Mouse (Mus musculus) lung, embryonic 16.5 days (tissue): ENCODE measurements around the gene Lyve1. TPM values are rescaled to one million over a fixed set of nuclear protein-coding genes. Genes with fewer than 3 reads are reported as not detected.

Experiments
- ATAC-seq: fragments of 200-750 bp; cut with Nextera tagmentation; 2 replicates; pipeline ENCODE4 v1.8.0; 2017; ENCODE audit warnings: low read depth, mild to moderate bottlenecking, moderate library complexity
- H3K27ac ChIP-seq: fragments of 300-500 bp; sonication (generic); 2 replicates; pipeline ENCODE4 v1.5.1; 2014; ENCODE audit warnings: mild to moderate bottlenecking, control low read depth, low read length
- H3K27me3 ChIP-seq: fragments of 300-500 bp; sonication (generic); 2 replicates; pipeline ENCODE4 v1.6.1; 2014; ENCODE audit warnings: low read depth, low read length, mixed read lengths; ENCODE audit not compliant: control insufficient read depth, insufficient read depth
- H3K36me3 ChIP-seq: fragments of 300-500 bp; sonication (generic); 2 replicates; pipeline ENCODE4 v1.6.1; 2014; ENCODE audit warnings: low read length; ENCODE audit not compliant: control insufficient read depth, insufficient read depth
- H3K4me1 ChIP-seq: fragments of 300-500 bp; sonication (generic); replicated peaks from 2 replicates; pipeline ENCODE4 v1.6.1; 2014; ENCODE audit warnings: low read length, mixed read lengths; ENCODE audit not compliant: control insufficient read depth, insufficient read depth
- H3K4me2 ChIP-seq: fragments of 300-500 bp; sonication (generic); 2 replicates; pipeline ENCODE4 v1.6.1; 2014; ENCODE audit warnings: low read depth, low read length, control low read depth
- H3K4me3 ChIP-seq: fragments of 300-500 bp; sonication (generic); 2 replicates; pipeline ENCODE4 v1.5.1; 2014; ENCODE audit warnings: mild to moderate bottlenecking, low read length, control low read depth
- H3K9ac ChIP-seq: fragments of 300-500 bp; sonication (generic); 2 replicates; pipeline ENCODE4 v1.6.1; 2014; ENCODE audit warnings: low read length, control low read depth
- H3K9me3 ChIP-seq: fragments of 300-500 bp; sonication (generic); 2 replicates; pipeline ENCODE4 v1.6.1; 2016; ENCODE audit warnings: low read length; ENCODE audit not compliant: control insufficient read depth
- WGBS: fragments of 180-500 bp; shearing (Covaris S2); extraction: QIAGEN DNeasy Blood & Tissue Kit; methylation state at CpG from one replicate; pipeline ENCODE4 v1.1.7; 2014; 5-methylcytosine and 5-hydroxymethylcytosine counted together
- polyA plus RNA-seq: library from polyadenylated mRNA; unstranded; fragments of >200 nt; fragmentation: Nextera tagmentation; extraction: Ambion mirVana; gene quantifications from 2 replicates; pipeline ENCODE4 v1.2.1, GENCODE M21; 2015

Lyve1 gene
- polyA plus RNA-seq, 1 experiment from 2014 or later: 72.5 TPM

DNA sequence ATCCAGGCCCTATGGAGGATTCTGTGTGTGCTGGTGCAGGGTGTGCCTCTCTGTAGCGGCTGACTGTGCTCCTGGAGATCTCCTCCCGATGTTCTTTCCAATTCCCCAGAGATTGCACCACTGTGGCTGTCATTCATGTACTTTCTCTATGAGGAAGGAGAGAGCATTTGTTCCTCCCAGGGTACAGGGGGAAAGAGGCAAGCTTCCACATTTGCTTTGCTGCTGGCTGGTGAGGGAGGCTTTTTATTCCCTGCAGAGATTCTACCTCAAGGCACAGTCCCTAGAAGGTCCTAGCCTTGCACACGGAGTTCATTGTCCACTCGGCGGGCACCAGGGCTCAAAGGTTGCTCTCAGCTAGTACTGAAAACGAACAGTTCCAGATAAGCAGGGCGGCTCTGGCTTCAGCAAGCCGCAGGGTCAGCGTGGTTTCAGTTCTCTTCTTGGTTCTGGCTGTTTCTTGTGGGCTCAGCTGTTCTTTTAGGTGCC is 28.5 kb upstream of the Lyve1 start:
- peaks cover 6% of the 10 kb centered on the region; the same call in 1 of the 2 replicates for H3K4me1 ChIP-seq
- H3K9ac ChIP-seq: no peak overlapping the region
- H3K27me3 ChIP-seq: no peaks in the 10 kb centered on the region
- no peaks in the 10 kb centered on the region for H3K9me3 ChIP-seq
- H3K4me2 ChIP-seq: no peak overlapping the region
- H3K27ac ChIP-seq: no peak overlapping the region
- no peak for ATAC-seq
- H3K36me3 ChIP-seq: no peaks in the 10 kb centered on the region
- H3K4me3 ChIP-seq: no peak overlapping the region
- WGBS: 65% methylated on average over 9 of the region's 9 CpGs

DNA sequence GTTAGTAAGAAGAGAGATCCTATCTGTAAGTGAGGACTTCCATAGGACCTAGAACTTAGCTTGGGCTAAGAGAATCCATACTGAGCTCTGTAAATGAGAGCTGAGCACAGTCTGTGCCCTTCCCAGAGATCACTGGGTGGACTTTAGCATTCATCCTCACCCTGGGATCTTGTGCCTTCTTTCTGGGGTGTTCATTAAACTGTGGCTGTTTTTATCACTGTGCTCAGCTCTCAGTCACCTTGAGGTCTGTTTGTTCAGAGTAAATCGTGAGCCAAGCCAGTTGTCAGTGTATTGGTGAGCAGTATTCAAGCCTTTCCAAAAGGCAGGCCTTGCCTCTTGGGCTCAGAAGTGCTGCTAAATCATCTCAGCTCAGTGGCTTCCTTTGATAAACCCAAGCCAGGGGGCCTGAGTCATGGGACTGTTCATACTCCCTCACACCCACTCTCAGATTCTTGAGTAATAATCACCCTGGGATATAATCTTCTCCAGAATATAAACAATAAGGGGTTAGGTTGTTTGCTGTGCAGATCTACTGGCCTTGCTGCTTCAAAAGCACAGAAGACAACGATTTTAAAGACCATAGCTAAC is 18.8 kb upstream of the Lyve1 start:
- no peak for ATAC-seq
- Histone ChIP-seq H3K27me3 (no peaks in the 10 kb centered on the region), H3K36me3 (no peaks in the 10 kb centered on the region), H3K4me2 (no peak overlapping the region), H3K9me3 (no peaks in the 10 kb centered on the region), H3K9ac (no peak overlapping the region), H3K27ac (no peak overlapping the region), H3K4me3 (no peak overlapping the region), H3K4me1 (no peaks in the 10 kb centered on the region; the same call in 1 of the 2 replicates)
- WGBS: 66% methylated on average over 2 of the region's 2 CpGs

DNA sequence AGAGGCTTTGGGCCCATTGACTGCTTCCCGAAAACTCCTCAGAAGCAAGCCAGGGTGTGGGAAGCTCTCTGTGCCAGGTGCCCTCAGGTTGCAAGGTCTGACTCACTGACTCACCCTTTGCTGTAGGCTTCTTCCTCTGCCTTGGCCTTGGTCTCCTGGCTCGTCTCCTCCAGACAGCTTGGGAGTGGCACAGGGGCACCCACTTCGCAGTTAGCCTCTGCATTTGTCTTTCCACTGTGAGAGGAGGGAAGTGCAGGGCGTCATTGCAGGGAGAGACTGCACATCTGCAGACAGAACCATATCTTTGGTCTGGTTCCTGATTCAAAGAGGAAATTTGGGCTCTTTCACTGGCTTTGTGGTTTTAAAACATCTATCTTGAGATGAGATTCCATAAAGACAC is 15.0 kb upstream of the Lyve1 start:
- 73% methylated on average over 4 of the region's 4 CpGs for WGBS
- H3K4me2 ChIP-seq: no peak overlapping the region
- H3K27me3 ChIP-seq: no peaks in the 10 kb centered on the region
- no peak overlapping the region for H3K9ac ChIP-seq
- H3K27ac ChIP-seq: peak overlapping the region; percentile 72
- ATAC-seq: no peak
- no peak overlapping the region for H3K4me3 ChIP-seq
- H3K9me3 ChIP-seq: no peaks in the 10 kb centered on the region
- no peaks in the 10 kb centered on the region; the same call in 1 of the 2 replicates for H3K4me1 ChIP-seq
- no peaks in the 10 kb centered on the region for H3K36me3 ChIP-seq

DNA sequence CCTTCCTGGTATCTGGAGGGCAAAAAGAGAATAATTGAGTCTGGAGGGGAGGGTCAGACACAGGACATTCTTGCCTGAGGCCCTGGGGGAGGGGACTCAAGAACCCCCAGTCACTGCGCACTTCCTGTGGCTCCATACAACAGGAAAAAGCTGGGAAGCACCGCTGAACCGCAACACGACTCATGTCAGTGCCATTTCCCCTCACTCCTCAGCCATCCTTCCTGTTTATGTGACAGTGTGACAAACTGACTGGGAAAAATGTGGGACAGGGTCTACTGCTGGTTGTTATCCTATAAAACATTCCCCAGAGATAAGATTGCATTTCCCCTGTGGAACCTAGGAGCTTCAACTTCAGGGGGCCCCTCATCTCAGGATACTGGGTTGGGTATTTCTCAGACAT is 13.9 kb upstream of the Lyve1 start:
- H3K9ac ChIP-seq: no peak overlapping the region
- H3K4me3 ChIP-seq: no peak overlapping the region
- H3K4me2 ChIP-seq: no peak overlapping the region
- no peaks in the 10 kb centered on the region for H3K27me3 ChIP-seq
- ATAC-seq: peak; percentile 94
- no peaks in the 10 kb centered on the region; the same call in 1 of the 2 replicates for H3K4me1 ChIP-seq
- H3K9me3 ChIP-seq: no peaks in the 10 kb centered on the region
- no peaks in the 10 kb centered on the region for H3K36me3 ChIP-seq
- peak overlapping the region; percentile 72 for H3K27ac ChIP-seq
- WGBS: 44% methylated on average over 4 of the region's 4 CpGs

DNA sequence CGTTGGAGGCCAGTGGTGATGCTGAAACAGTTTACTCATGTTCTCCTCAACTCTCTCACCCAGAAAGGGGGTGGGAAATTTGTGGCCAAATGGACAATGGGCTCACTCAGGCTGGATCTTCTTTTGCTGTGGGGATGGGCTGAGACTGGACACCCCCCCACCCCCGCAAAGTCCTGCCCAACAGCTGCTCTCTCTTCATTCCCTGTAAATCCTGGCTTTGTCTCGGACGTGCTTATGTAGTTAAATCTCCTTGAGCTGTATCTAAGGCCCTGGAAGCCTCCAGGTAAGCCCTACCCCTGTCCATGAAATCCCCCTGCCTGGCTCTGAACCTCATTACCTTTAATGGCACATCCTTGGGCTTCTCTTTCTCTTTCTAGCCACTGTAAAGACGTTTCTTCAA is 5.8 kb upstream of the Lyve1 start:
- no peak overlapping the region for H3K9ac ChIP-seq
- no peak overlapping the region for H3K4me3 ChIP-seq
- H3K9me3 ChIP-seq: no peaks in the 10 kb centered on the region
- H3K4me2 ChIP-seq: no peak overlapping the region
- no peak for ATAC-seq
- 0 out of 2 replicates have a peak, but pooled peaks cover 2% of the 10 kb centered on the region for H3K36me3 ChIP-seq
- peaks cover 6% of the 10 kb centered on the region for H3K4me1 ChIP-seq
- 77% methylated on average over 5 of the region's 5 CpGs for WGBS
- no peak overlapping the region for H3K27ac ChIP-seq
- H3K27me3 ChIP-seq: no peaks in the 10 kb centered on the region

DNA sequence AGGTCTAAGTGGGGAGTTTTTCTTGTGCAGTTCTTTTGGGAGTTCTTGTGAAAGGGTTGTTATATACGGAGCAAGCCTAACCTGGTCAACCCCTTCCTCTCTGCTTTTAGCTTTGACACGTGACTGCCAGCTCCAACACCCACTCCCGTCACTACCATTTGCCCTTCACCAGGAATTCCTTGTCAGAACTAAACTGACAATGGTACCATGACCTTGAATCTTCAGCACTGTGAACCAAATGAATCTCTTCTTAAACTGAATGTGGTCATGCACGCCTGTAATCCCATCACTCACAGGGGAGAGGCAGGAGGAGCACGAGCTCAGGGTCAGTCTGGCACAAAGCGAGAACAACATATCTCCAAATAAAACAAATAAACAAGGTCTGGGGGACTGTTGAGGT is 4.1 kb upstream of the Lyve1 start:
- peaks cover 6% of the 10 kb centered on the region for H3K4me1 ChIP-seq
- no peak for ATAC-seq
- H3K27ac ChIP-seq: no peak overlapping the region
- no peaks in the 10 kb centered on the region for H3K27me3 ChIP-seq
- 0 out of 2 replicates have a peak, but pooled peaks cover 2% of the 10 kb centered on the region for H3K36me3 ChIP-seq
- no peak overlapping the region for H3K9ac ChIP-seq
- whole genome bisulfite sequencing: 85% methylated on average over 6 of the region's 6 CpGs
- no peak overlapping the region for H3K4me3 ChIP-seq
- no peak overlapping the region for H3K4me2 ChIP-seq
- no peaks in the 10 kb centered on the region for H3K9me3 ChIP-seq

DNA sequence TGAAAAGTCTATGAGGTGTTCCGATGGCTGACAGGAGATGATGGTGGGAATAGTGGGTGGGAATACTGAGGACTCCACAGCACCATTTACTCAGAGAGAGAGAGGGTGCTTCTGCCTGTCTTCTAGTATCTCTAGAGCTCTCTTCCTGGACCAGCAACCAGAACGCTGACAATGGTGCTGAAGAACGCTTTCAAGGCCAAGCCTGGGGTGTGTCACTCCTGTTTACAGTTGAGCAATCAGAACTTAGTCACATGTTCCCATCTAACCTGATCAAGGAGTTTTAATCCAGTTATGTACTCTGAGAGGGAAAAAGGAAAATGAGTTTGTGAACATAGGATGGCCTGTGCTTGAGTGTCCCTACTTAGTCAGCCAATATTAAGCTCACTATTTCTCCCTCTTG is 3.0 kb upstream of the Lyve1 start:
- H3K27me3 ChIP-seq: no peaks in the 10 kb centered on the region
- no peak overlapping the region for H3K4me3 ChIP-seq
- 84% methylated on average over 3 of the region's 3 CpGs for WGBS

DNA sequence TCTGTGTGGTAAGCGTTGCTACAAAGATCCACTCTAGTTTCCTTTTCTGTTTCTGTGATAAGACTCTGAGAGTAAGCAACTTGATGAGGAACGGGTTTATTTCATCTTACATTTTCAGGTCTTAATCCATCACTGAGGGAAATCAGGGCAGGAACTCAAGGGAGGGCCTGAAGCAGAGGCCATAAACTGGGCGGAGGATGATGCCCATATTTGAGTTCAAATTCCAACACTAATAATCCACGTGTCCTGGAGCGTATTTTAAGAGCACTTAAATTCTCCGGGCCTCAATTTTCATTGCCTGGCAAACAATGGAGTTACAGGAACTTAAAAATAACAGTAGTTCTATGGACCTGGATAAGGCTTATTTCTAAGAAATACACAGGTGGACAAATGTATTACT is 2.5 kb upstream of the Lyve1 start:
- Histone ChIP-seq H3K4me1 (peaks cover 6% of the 10 kb centered on the region), H3K36me3 (0 out of 2 replicates have a peak, but pooled peaks cover 2% of the 10 kb centered on the region), H3K9me3 (no peaks in the 10 kb centered on the region), H3K27ac (no peak overlapping the region), H3K4me2 (no peak overlapping the region), H3K27me3 (no peaks in the 10 kb centered on the region), H3K4me3 (no peak overlapping the region), H3K9ac (no peak overlapping the region)
- ATAC-seq: no peak
- WGBS: 45% methylated on average over 6 of the region's 6 CpGs

More for the DNA sequence above, 3.0 kb upstream of the Lyve1 start:
- no peak for ATAC-seq
- Histone ChIP-seq H3K4me1 (peaks cover 6% of the 10 kb centered on the region), H3K36me3 (0 out of 2 replicates have a peak, but pooled peaks cover 2% of the 10 kb centered on the region), H3K27ac (no peak overlapping the region), H3K9ac (no peak overlapping the region), H3K9me3 (no peaks in the 10 kb centered on the region), H3K4me2 (no peak overlapping the region)

DNA sequence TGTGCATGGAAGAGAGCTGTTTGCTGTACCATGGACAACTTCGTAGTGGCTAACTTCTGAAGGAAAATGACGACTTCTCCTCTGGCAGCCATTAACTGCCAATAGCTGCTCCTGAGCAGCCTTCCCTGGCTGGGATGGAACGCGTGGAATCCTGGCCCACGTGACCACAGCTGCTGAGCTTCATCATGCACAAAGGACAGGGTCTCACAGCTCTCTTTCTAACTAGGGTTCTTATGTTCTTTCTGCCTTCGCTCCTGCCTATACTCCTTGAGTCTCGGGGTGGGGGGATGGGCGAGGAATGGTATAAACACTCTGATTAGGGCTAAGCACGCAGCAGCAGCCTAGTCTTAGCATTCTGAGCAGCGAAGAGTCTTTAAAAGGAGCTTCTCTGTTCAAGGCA is 2.0 kb upstream of the Lyve1 start:
- WGBS: 16% methylated on average over 10 of the region's 10 CpGs

More for the DNA sequence above, 2.0 kb upstream of the Lyve1 start:
- Histone ChIP-seq H3K9ac (no peak overlapping the region), H3K4me2 (peak overlapping the region; percentile 9; the same call in 1 of the 2 replicates), H3K4me1 (peaks cover 6% of the 10 kb centered on the region), H3K36me3 (0 out of 2 replicates have a peak, but pooled peaks cover 2% of the 10 kb centered on the region), H3K27ac (peak overlapping the region; percentile 23; the same call in 1 of the 2 replicates), H3K9me3 (no peaks in the 10 kb centered on the region), H3K27me3 (no peaks in the 10 kb centered on the region), H3K4me3 (no peak overlapping the region)
- ATAC-seq: peak; percentile 65
